Mouse (Mus musculus) kidney, adult 2 months (tissue): ENCODE results near the gene Lmna. TPM values are rescaled to one million over a fixed set of nuclear protein-coding genes. Genes with fewer than 3 reads are reported as not detected.
A peak's percentile ranks its signal among the peaks of the same experiment; 100 is the strongest.

Source experiments
- DNase-seq: peaks from one replicate; pipeline ENCODE4 v3.0.0; 2021
- H3K27ac ChIP-seq: fragments of 200-500 bp; 2 replicates; pipeline ENCODE4 v1.5.1; 2012; ENCODE audit warnings: low read depth, low read length, control low read depth, inconsistent platforms; ENCODE audit not compliant: insufficient read depth
- H3K27me3 ChIP-seq: fragments of 200-500 bp; replicated peaks from 2 replicates; pipeline ENCODE4 v1.6.1; 2012; ENCODE audit warnings: mild to moderate bottlenecking, moderate library complexity, low read length, inconsistent platforms; ENCODE audit not compliant: control insufficient read depth, insufficient read depth
- H3K36me3 ChIP-seq: fragments of 200-500 bp; 2 replicates; pipeline ENCODE4 v1.6.1; 2012; ENCODE audit warnings: mild to moderate bottlenecking, moderate library complexity, low read length, inconsistent platforms; ENCODE audit not compliant: control insufficient read depth, insufficient read depth
- H3K4me1 ChIP-seq: fragments of 200-500 bp; 2 replicates; pipeline ENCODE4 v1.6.1; 2011; ENCODE audit warnings: low read length; ENCODE audit not compliant: control insufficient read depth, insufficient read depth
- H3K4me3 ChIP-seq: fragments of 200-500 bp; 2 replicates; pipeline ENCODE4 v1.5.1; 2011; ENCODE audit warnings: mild to moderate bottlenecking, low read depth, low read length, control low read depth; ENCODE audit not compliant: insufficient read depth
- CTCF ChIP-seq: fragments of 200-500 bp; conservative IDR thresholded peaks from 2 replicates; pipeline ENCODE4 v1.5.1; 2011; ENCODE audit warnings: low read depth, mild to moderate bottlenecking, control low read depth, low read length, moderate library complexity, mixed read lengths; ENCODE audit not compliant: insufficient read depth, insufficient read length
- POLR2A ChIP-seq: fragments of 200-500 bp; IDR thresholded peaks from one replicate; pipeline ENCODE4 v1.6.1; 2011; ENCODE audit warnings: low read depth, low read length, control low read depth
- WGBS: fragments of 180-500 bp; shearing (Covaris S2); methylation state at CpG from one replicate; pipeline ENCODE4 v1.1.7; 2018; 5-methylcytosine and 5-hydroxymethylcytosine counted together
- polyA plus RNA-seq: library from polyadenylated mRNA; depleted of rRNA; stranded (reverse); fragments of >200 nt; gene quantifications from 2 replicates; pipeline ENCODE4 v1.2.3, GENCODE M21; 2012

Gene Lmna
- polyA plus RNA-seq, 1 experiment: 55.2 TPM

- 59% methylated on average over 4 of the region's 4 CpGs for WGBS
- H3K27ac ChIP-seq: no peak overlapping the region
- no peaks in the 10 kb centered on the region for H3K27me3 ChIP-seq
- TF ChIP-seq POLR2A (no peak), CTCF (no peak)
- H3K4me3 ChIP-seq: no peak overlapping the region
- H3K4me1 ChIP-seq: 0 out of 2 replicates have a peak, but pooled peaks cover 1% of the 10 kb centered on the region
- DNase-seq: peak; percentile 52
- H3K36me3 ChIP-seq: no peaks in the 10 kb centered on the region
Observed at GRCm38 (mm10) chr3:88518411-88518810, 8.7 kb upstream of the Lmna start.

- Histone ChIP-seq H3K27ac (no peak overlapping the region), H3K27me3 (no peaks in the 10 kb centered on the region), H3K4me1 (peaks cover 3% of the 10 kb centered on the region; the same call in 1 of the 2 replicates), H3K4me3 (no peak overlapping the region), H3K36me3 (no peaks in the 10 kb centered on the region)
- DNase-seq: no peak
- no peak for TF ChIP-seq POLR2A
- no peak for TF ChIP-seq CTCF
- 80% methylated on average over 2 of the region's 2 CpGs for WGBS
Observed at GRCm38 (mm10) chr3:88516407-88516806, 6.7 kb upstream of the Lmna start.

- no peak for DNase-seq
- no peaks in the 10 kb centered on the region for H3K27me3 ChIP-seq
- no peak overlapping the region for H3K4me3 ChIP-seq
- H3K4me1 ChIP-seq: peaks cover 11% of the 10 kb centered on the region; the same call in 1 of the 2 replicates
- WGBS: 90% methylated on average over 2 of the region's 2 CpGs
- TF ChIP-seq CTCF: no peak
- TF ChIP-seq POLR2A: no peak
- no peaks in the 10 kb centered on the region for H3K36me3 ChIP-seq
- H3K27ac ChIP-seq: no peak overlapping the region
Observed at GRCm38 (mm10) chr3:88515095-88515386, 5.3 kb upstream of the Lmna start.

DNA sequence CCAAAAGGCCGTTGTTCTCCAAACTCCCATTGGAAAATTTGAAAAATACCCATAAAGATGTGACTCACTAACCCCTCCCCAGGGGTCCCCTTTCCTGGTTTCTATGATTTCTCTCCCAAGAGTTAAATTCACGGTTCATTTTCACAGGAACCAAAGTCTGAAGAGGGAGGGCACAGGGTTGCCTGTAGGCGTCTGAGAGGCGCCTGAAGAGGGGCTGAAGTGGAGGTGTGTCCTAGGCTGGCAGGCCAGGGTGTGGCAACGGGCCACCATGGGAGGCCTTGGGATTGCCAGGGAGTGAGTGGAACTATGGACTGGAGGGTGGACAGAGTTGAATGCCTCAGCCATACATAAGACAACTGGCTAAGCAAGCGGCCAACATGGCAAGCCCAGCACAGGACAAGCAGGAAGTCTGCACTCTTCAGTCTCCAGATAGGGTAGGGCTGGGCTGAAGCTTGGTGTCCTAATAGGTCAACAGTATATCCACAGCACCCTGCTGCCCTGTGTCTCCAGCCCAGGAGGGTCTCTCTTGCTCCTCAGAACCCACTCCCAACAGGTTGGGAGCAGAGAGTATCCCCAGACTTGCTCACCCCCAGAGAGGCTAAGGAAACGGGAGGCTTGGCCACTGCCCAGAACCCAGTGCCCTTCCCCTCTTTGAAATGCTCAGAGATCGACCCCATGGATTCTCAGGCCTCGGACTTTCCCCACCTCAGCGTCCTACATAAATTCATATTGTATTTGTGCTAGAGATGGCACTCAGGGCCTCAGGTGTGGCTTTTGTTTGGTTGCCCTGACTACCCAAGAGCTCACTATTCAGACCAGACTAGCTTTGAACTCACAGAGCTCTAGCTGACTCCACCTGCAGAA, 4.7 kb upstream of the Lmna start:
- WGBS: 75% methylated on average over 10 of the region's 10 CpGs
- no peak for DNase-seq
- no peaks in the 10 kb centered on the region for H3K36me3 ChIP-seq
- TF ChIP-seq POLR2A (no peak), CTCF (no peak)
- H3K4me1 ChIP-seq: peaks cover 11% of the 10 kb centered on the region; the same call in 1 of the 2 replicates
- H3K27ac ChIP-seq: no peak overlapping the region
- H3K27me3 ChIP-seq: no peaks in the 10 kb centered on the region
- no peak overlapping the region for H3K4me3 ChIP-seq

DNA sequence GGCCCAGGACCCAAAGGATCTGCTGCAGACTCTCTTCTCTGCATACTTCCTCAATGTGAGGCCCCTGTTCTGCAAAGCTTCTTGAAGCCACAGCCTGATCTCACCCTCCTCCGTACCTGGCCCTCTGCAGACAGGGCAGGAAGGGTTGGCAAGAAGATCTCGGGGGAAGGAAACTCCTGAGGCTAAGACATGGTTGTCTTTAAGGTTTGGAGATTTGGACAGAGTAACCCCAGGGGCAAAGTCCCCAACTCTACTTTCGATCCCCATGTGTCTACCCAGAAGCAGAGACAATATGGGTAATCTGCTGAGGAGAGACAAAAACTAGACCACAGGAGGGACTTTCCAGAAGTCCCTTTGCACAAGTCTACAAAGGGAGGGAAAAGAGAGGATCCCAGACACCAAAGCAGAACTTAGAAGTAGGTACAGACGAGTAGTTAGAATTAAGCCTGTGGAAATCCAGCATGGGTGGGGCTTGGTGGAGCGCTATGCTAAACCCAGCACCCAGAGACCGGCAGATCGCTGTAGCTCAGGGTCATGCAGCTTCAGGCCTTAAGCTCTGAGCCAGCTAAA, 3.9 kb upstream of the Lmna start:
- no peak overlapping the region for H3K27ac ChIP-seq
- H3K36me3 ChIP-seq: no peaks in the 10 kb centered on the region
- peaks cover 14% of the 10 kb centered on the region; the same call in 1 of the 2 replicates for H3K4me1 ChIP-seq
- TF ChIP-seq CTCF (no peak), POLR2A (no peak)
- H3K4me3 ChIP-seq: no peak overlapping the region
- no peaks in the 10 kb centered on the region for H3K27me3 ChIP-seq
- no peak for DNase-seq
- WGBS: 59% methylated on average over 7 of the region's 7 CpGs

GRCm38 (mm10) chr3:88512896-88513545, 3.3 kb upstream of the Lmna start:
- Histone ChIP-seq H3K36me3 (no peaks in the 10 kb centered on the region), H3K4me3 (no peak overlapping the region), H3K27me3 (no peaks in the 10 kb centered on the region), H3K27ac (no peak overlapping the region), H3K4me1 (peaks cover 14% of the 10 kb centered on the region; the same call in 1 of the 2 replicates)
- WGBS: 53% methylated on average over 15 of the region's 15 CpGs
- DNase-seq: no peak
- TF ChIP-seq POLR2A: no peak
- no peak for TF ChIP-seq CTCF

GRCm38 (mm10) chr3:88512141-88512895, 2.6 kb upstream of the Lmna start:
- Histone ChIP-seq H3K4me3 (no peak overlapping the region), H3K4me1 (peaks cover 14% of the 10 kb centered on the region; the same call in 1 of the 2 replicates), H3K36me3 (no peaks in the 10 kb centered on the region), H3K27ac (no peak overlapping the region), H3K27me3 (no peaks in the 10 kb centered on the region)
- TF ChIP-seq POLR2A (no peak), CTCF (no peak)
- peak; percentile 48 for DNase-seq
- WGBS: 57% methylated on average over 6 of the region's 6 CpGs
